In genomic region chr7:98935193-98935592, GRCm38 (mm10) we compare ENCODE assay signal across 17 mouse cellular contexts.
"Had no signal": no experiment of that assay in that cellular context is flagged by ENCODE, and none has a peak within 500 bp of the region (broad histone marks: within the 10 kb centered on the region; RNA-seq: fewer than 3 reads in every experiment).

No protein-coding gene starts in this region.

- DNase-seq: kidney, adult 11 months; kidney, adult 9 months; kidney, postnatal 10 days; kidney, postnatal 4 days; lung, postnatal 14 days; right cerebral cortex, postnatal 14 days; thymus, postnatal 36 days had no signal

- H3K9me3 ChIP-seq: limb, embryonic 13.5 days; lung, embryonic 15.5 days; megakaryocyte, embryonic 14.5 days; midbrain, embryonic 15.5 days; neural tube, embryonic 13.5 days had no signal

- H3K4me3 ChIP-seq: layer of hippocampus, adult 2 months; limb, embryonic 13.5 days; lung, embryonic 15.5 days; megakaryocyte, embryonic 14.5 days; midbrain, embryonic 15.5 days; neural tube, embryonic 13.5 days had no signal

- H3K27ac ChIP-seq: layer of hippocampus, adult 2 months; limb, embryonic 13.5 days; liver, embryonic 14.5 days; macrophage; midbrain, embryonic 15.5 days; neural tube, embryonic 13.5 days had no signal

- ATAC-seq: inflammation-experienced regulatory T-cells, adult 6 months; midbrain, embryonic 15.5 days had no signal

- H3K27me3 ChIP-seq: lung, embryonic 15.5 days; megakaryocyte, embryonic 14.5 days; midbrain, embryonic 15.5 days; neural tube, embryonic 13.5 days had no signal

- H3K9ac ChIP-seq: limb, embryonic 13.5 days; liver, embryonic 14.5 days; lung, embryonic 15.5 days; midbrain, embryonic 15.5 days; neural tube, embryonic 13.5 days had no signal

- H3K4me2 ChIP-seq: limb, embryonic 13.5 days; lung, embryonic 15.5 days; midbrain, embryonic 11.5 days; midbrain, embryonic 15.5 days; neural tube, embryonic 13.5 days had no signal

- H3K36me3 ChIP-seq: limb, embryonic 13.5 days; lung, embryonic 15.5 days; midbrain, embryonic 15.5 days; neural tube, embryonic 13.5 days had no signal
